Mouse (Mus musculus) heart, adult 2 months (tissue): ENCODE results near the gene Mon2. TPM values are rescaled to one million over a fixed set of nuclear protein-coding genes. Genes with fewer than 3 reads are reported as not detected.

Source experiments
- DNase-seq, 2 experiments: peaks; one replicate each; pipeline ENCODE4 v3.0.0; 2021
- H3K27ac ChIP-seq: fragments of 200-600 bp; 2 replicates; pipeline ENCODE4 v1.8.1; 2022
- H3K27me3 ChIP-seq: fragments of 200-500 bp; 2 replicates; pipeline ENCODE4 v1.6.1; 2012; ENCODE audit warnings: mild to moderate bottlenecking, low read length, inconsistent platforms, mixed read lengths; ENCODE audit not compliant: control insufficient read depth, insufficient read depth
- H3K36me3 ChIP-seq: fragments of 200-500 bp; 2 replicates; pipeline ENCODE4 v1.6.1; 2012; ENCODE audit warnings: low read length, inconsistent platforms; ENCODE audit not compliant: control insufficient read depth, insufficient read depth
- H3K4me1 ChIP-seq: fragments of 200-500 bp; 2 replicates; pipeline ENCODE4 v1.6.1; 2011; ENCODE audit warnings: low read length; ENCODE audit not compliant: control insufficient read depth, insufficient read depth
- H3K4me3 ChIP-seq: fragments of 200-600 bp; 2 replicates; pipeline ENCODE4 v1.8.1; 2022
- H3K79me2 ChIP-seq: fragments of 200-500 bp; replicated peaks from 2 replicates; pipeline ENCODE4 v1.6.1; 2012; ENCODE audit warnings: mild to moderate bottlenecking, inconsistent platforms, low read length, moderate library complexity, mixed read lengths; ENCODE audit not compliant: control insufficient read depth, insufficient read depth
- H3K9ac ChIP-seq: fragments of 200-500 bp; 2 replicates; pipeline ENCODE4 v1.6.1; 2012; ENCODE audit warnings: low read depth, mild to moderate bottlenecking, control low read depth, inconsistent platforms, low read length, mixed read lengths
- CTCF ChIP-seq: fragments of 200-600 bp; IDR thresholded peaks from 2 replicates; pipeline ENCODE4 v1.8.1; 2022; ENCODE audit warnings: antibody characterized with exemption, mild to moderate bottlenecking, moderate library complexity
- EP300 ChIP-seq: fragments of 200-500 bp; IDR thresholded peaks from 2 replicates; pipeline ENCODE4 v1.6.1; 2011; ENCODE audit warnings: low read depth, low read length, control low read depth; ENCODE audit not compliant: insufficient read depth
- POLR2A ChIP-seq: fragments of 200-500 bp; IDR thresholded peaks from 2 replicates; pipeline ENCODE4 v1.6.1; 2011; ENCODE audit warnings: mild to moderate bottlenecking, low read depth, low read length, control low read depth; ENCODE audit not compliant: insufficient read depth
- WGBS: fragments of 180-500 bp; shearing (Covaris S2); methylation state at CpG from one replicate; pipeline ENCODE4 v1.1.7; 2018; 5-methylcytosine and 5-hydroxymethylcytosine counted together
- intact Hi-C: fragments of 180-260 bp; cut with DNase I; formaldehyde crosslinking; loops from one replicate; pipeline ENCODE4 v1.15.1; 2025
- polyA plus RNA-seq: library from polyadenylated mRNA; depleted of rRNA; stranded (reverse); fragments of >200 nt; gene quantifications from 2 replicates; pipeline ENCODE4 v1.2.3, GENCODE M21; 2012
- total RNA-seq, 2 experiments: library from RNA; stranded (reverse); gene quantifications; 2 replicates each; pipeline ENCODE4 v1.2.3; 2021

The Mon2 gene
- total and polyA plus RNA-seq, 3 experiments = 29.0 to 39.5 (median 35.7) TPM

DNA sequence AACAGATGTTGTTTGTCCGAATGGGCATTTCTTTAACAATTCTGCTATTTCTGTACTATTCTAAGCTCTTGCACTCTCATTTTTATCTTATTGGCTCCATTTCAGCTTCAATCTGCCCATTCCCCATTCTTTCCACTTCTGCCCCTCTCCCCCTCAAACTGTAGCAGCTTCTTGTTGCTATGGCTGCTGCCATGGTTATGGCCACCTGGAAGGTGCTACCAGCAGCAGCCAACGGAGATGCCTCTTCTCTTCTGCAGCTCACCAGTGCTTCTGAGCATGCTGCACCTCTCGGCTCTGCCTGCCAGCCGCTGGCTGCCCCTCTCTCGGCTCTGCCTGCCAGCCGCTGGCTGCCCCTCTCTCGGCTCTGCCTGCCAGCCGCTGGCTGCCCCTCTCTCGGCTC, 8.0 kb upstream of the Mon2 start:
- intact Hi-C loops = no loop called here
- no peak overlapping the region for H3K9ac ChIP-seq
- H3K27ac ChIP-seq = no peak overlapping the region
- peaks cover 1% of the 10 kb centered on the region; the same call in 1 of the 2 replicates for H3K27me3 ChIP-seq
- H3K4me1 ChIP-seq = no peaks in the 10 kb centered on the region
- no peak for DNase-seq
- TF ChIP-seq EP300 = no peak
- TF ChIP-seq POLR2A = no peak
- TF ChIP-seq CTCF = no peak
- H3K4me3 ChIP-seq = no peak overlapping the region
- no peaks in the 10 kb centered on the region for H3K36me3 ChIP-seq
- H3K79me2 ChIP-seq = no peaks in the 10 kb centered on the region
- WGBS = 56% methylated on average over 9 of the region's 9 CpGs

DNA sequence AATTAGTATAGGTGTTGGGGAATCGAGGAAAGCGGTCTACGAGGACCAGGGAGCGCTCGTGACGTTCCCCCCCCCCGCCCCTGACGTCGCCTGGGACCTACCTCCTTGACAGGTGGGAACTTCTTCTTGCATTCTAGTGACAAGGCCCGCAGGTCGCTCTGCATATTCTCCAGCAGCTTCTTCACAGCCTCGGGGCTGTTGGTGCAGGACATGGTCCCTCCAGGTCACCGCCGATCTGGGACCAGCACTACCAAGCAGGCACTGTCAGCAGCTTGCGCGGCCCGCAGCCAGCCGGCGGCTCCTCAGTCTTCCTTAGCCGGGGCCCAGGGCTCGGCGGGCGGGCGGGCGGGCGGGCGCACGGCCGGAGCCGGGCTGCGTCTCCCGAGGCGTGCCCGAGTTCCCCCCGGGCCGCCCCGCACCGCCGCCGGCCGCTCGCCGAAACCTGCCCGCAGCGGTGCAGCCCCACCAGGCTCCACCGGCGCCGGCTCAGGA, 508 bp downstream of the Mon2 start:
- TF ChIP-seq POLR2A (no peak), EP300 (no peak), CTCF (no peak)
- Histone ChIP-seq H3K79me2 (peaks cover 4% of the 10 kb centered on the region; the same call in 1 of the 2 replicates), H3K9ac (peak overlapping the region; percentile 96), H3K27ac (peak overlapping the region; percentile 93), H3K4me3 (peak overlapping the region; percentile 69), H3K4me1 (peaks cover 4% of the 10 kb centered on the region), H3K36me3 (peaks cover 14% of the 10 kb centered on the region), H3K27me3 (no peaks in the 10 kb centered on the region)
- WGBS = under 1% methylated on average over 48 of the region's 48 CpGs
- intact Hi-C loops = loop anchor here (5.0 kb wide), 1 partner anchor 48 kb away; no protein-coding TSS in a partner anchor
- no peak for DNase-seq

DNA sequence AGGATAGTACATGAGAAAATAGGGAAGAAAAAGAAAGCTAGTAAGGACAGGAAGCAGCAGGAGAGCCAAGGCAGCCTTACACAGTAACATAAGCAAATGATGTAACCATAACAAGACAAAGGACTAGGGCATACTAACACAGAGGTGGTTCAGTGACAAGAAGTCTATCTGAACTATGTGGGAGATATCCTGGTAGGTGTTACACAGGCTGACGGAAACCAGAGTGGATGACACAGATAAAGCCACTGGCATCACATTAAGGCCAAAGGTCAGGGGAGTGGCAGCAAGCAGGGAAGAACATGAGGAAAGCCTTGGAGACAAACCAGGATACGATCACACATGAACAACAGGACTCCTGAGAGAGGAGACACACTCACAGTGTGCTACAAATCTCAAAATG, 4.3 kb downstream of the Mon2 start:
- Histone ChIP-seq H3K79me2 (peaks cover 6% of the 10 kb centered on the region), H3K27me3 (no peaks in the 10 kb centered on the region), H3K9ac (no peak overlapping the region; the same call in 1 of the 2 replicates), H3K4me1 (peaks cover 4% of the 10 kb centered on the region), H3K27ac (peak overlapping the region; percentile 30; the same call in 1 of the 2 replicates), H3K36me3 (peaks cover 13% of the 10 kb centered on the region), H3K4me3 (no peak overlapping the region)
- 13% methylated on average over 2 of the region's 2 CpGs for WGBS
- TF ChIP-seq CTCF = no peak
- TF ChIP-seq EP300 = 0 out of 2 replicates have a peak, but pooled peaks have one; percentile 24
- no peak for TF ChIP-seq POLR2A
- intact Hi-C loops = no loop called here
- peak in 1 of 2 experiments; percentile 23 for DNase-seq

GRCm38 (mm10) chr10:123063021-123063420, 13.3 kb downstream of the Mon2 start:
- no peak overlapping the region for H3K4me3 ChIP-seq
- H3K9ac ChIP-seq = no peak overlapping the region
- peaks cover 13% of the 10 kb centered on the region for H3K4me1 ChIP-seq
- peaks cover 9% of the 10 kb centered on the region for H3K36me3 ChIP-seq
- TF ChIP-seq POLR2A = no peak
- peaks cover 4% of the 10 kb centered on the region; the same call in 1 of the 2 replicates for H3K79me2 ChIP-seq
- no peaks in the 10 kb centered on the region for H3K27me3 ChIP-seq
- intact Hi-C loops = no loop called here
- 82% methylated on average over 2 of the region's 2 CpGs for WGBS
- no peak overlapping the region for H3K27ac ChIP-seq
- no peak for DNase-seq

- Histone ChIP-seq H3K36me3 (peaks cover 9% of the 10 kb centered on the region), H3K4me3 (no peak overlapping the region), H3K27me3 (no peaks in the 10 kb centered on the region), H3K4me1 (peaks cover 13% of the 10 kb centered on the region), H3K79me2 (peaks cover 4% of the 10 kb centered on the region; the same call in 1 of the 2 replicates), H3K9ac (no peak overlapping the region), H3K27ac (peak overlapping the region; percentile 60)
- TF ChIP-seq EP300 (0 out of 2 replicates have a peak, but pooled peaks have one; percentile 34), CTCF (no peak), POLR2A (0 out of 2 replicates have a peak, but pooled peaks have one; percentile 22)
- intact Hi-C loops = no loop called here
- WGBS = 55% methylated on average over 6 of the region's 6 CpGs
- DNase-seq = peak; percentile 44 to 69
Observed at GRCm38 (mm10) chr10:123060831-123061230, 15.5 kb downstream of the Mon2 start.

DNA sequence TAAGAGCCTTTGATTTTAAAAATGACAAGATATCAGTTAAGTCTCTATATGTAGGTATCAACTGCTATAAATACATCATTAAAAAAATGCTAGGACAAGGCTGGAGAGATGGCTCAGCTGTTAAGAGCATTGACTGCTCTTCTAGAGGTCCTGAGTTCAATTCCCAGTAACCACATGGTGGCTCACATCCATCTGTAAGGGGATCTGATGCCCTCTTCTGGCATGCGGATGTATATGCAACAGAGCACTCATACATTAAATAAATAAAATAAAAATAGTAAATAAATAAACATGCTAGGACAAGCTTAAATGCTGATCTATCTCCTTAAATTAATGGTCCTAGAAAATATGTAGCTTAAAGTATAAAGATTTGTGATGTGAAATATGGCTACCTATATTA, 19.2 kb downstream of the Mon2 start:
- DNase-seq = no peak
- Histone ChIP-seq H3K36me3 (peaks cover 4% of the 10 kb centered on the region), H3K4me3 (no peak overlapping the region), H3K79me2 (peaks cover 8% of the 10 kb centered on the region; the same call in 1 of the 2 replicates), H3K27me3 (no peaks in the 10 kb centered on the region), H3K4me1 (peaks cover 14% of the 10 kb centered on the region), H3K27ac (no peak overlapping the region), H3K9ac (no peak overlapping the region)
- 88% methylated on average over 1 of the region's 1 CpGs for WGBS
- intact Hi-C loops = no loop called here
- TF ChIP-seq CTCF (peak; percentile 61), EP300 (no peak)
